Mouse (Mus musculus): ENCODE measurements around the gene Entpd3. TPM values are rescaled to one million over a fixed set of nuclear protein-coding genes. Genes with fewer than 3 reads are reported as not detected.
"Not testable (repeated sequence)": the region's sequence is repeated elsewhere in the genome, so short reads cannot be mapped to it uniquely, and the experiment has no call there.

The Entpd3 gene
- polyA plus RNA-seq, 1 experiment from 2014 or later = not detected

DNA sequence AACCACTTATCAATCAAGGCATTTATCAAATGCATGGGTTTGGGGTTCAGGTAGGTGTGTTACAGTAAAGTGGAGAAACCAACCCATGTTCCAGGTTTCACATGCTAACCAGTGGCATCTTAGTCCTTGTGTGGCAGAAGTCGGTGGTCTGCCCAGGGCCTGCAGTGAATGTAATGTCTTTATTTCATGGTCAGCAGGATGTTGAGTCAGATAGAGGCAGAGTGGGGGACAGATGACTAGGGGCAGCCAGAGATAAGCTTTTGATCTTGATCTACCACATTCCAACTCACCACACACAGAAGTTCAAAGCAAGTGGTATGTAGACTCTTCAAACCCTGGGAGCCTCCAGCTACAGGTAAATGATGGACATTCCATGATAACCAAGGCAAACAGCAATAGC, 18.5 kb upstream of the Entpd3 start:
- Histone ChIP-seq H3K27ac (replicated peaks in 1 of 2; ENCODE audit: control insufficient read depth in 1 of 2, insufficient read depth in 1 of 2, low read depth in 2 of 2, low read length in 2 of 2) (no peak overlapping the region), H3K9ac (ENCODE audit: low read length) (no peak overlapping the region), H3K4me1 (ENCODE audit: control insufficient read depth in 2 of 2, insufficient read depth in 2 of 2, low read length in 2 of 2) (no peaks in the 10 kb centered on the region), H3K36me3 (ENCODE audit: control insufficient read depth, insufficient read depth, low read length) (no peaks in the 10 kb centered on the region), H3K9me3 (ENCODE audit: control insufficient read depth, low read length) (no peaks in the 10 kb centered on the region), H3K4me2 (ENCODE audit: low read length) (no peak overlapping the region), H3K4me3 (ENCODE audit: control insufficient read depth in 1 of 2, insufficient read depth in 1 of 2, low read depth in 1 of 2, low read length in 2 of 2) (no peak overlapping the region), H3K27me3 (ENCODE audit: control insufficient read depth, insufficient read depth, low read length) (no peaks in the 10 kb centered on the region)
- no peak for ATAC-seq (ENCODE audit: insufficient number of reproducible peaks, insufficient read depth, low FRiP score, low read depth)
- 88% methylated on average over 1 of the region's 1 CpGs for WGBS

DNA sequence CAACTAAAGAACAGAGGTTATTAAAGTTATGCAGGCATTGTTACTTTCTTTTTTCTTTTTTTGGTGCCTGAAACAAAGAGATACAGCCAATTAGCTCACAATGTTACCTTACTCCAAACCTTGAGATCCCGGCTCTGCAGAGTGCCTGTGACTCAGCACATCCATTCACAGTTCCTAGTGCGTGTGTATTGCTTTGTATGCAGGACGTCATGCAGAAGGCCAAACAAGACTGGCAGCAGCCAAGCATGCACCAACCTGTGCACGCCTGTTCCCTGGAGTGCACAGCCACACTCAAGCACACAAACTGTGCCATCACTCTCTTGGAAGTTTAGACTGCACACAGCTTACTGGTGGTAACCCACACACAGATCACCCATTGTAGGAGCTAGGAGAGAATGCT, 12.3 kb upstream of the Entpd3 start:
- no peaks in the 10 kb centered on the region for H3K27me3 ChIP-seq (ENCODE audit: control insufficient read depth, insufficient read depth, low read length)
- no peak overlapping the region for H3K27ac ChIP-seq (replicated peaks in 1 of 2; ENCODE audit: control insufficient read depth in 1 of 2, insufficient read depth in 1 of 2, low read depth in 2 of 2, low read length in 2 of 2)
- H3K4me1 ChIP-seq (ENCODE audit: control insufficient read depth in 2 of 2, insufficient read depth in 2 of 2, low read length in 2 of 2) = no peaks in the 10 kb centered on the region
- no peaks in the 10 kb centered on the region for H3K36me3 ChIP-seq (ENCODE audit: control insufficient read depth, insufficient read depth, low read length)
- WGBS = 62% methylated on average over 4 of the region's 4 CpGs
- ATAC-seq (ENCODE audit: insufficient number of reproducible peaks, insufficient read depth, low FRiP score, low read depth) = no peak
- H3K4me2 ChIP-seq (ENCODE audit: low read length) = no peak overlapping the region
- no peak overlapping the region for H3K9ac ChIP-seq (ENCODE audit: low read length)
- no peak overlapping the region for H3K4me3 ChIP-seq (ENCODE audit: control insufficient read depth in 1 of 2, insufficient read depth in 1 of 2, low read depth in 1 of 2, low read length in 2 of 2)
- H3K9me3 ChIP-seq (ENCODE audit: control insufficient read depth, low read length) = no peaks in the 10 kb centered on the region

DNA sequence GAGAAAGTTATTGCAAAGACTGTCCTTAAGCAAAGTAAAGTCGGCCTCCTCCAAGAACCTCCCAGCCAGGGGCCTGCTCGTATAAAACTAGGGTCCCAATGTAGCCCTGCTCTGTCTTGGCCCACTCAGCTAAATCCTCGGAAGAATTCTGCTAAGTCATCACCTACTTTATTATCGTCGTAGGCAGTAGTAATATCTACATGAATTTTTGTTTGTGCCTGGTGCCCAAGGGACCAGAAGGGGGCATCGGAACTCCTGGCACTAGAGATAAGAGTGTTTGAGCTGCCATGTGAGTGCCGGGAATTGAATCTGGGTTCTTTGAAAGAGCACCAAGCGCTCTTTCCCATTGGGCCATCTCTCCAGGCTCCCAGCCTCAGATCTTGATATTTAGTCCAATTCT, 11.7 kb upstream of the Entpd3 start:
- H3K27me3 ChIP-seq (ENCODE audit: control insufficient read depth, insufficient read depth, low read length) = no peaks in the 10 kb centered on the region
- no peaks in the 10 kb centered on the region for H3K4me1 ChIP-seq (ENCODE audit: control insufficient read depth in 2 of 2, insufficient read depth in 2 of 2, low read length in 2 of 2)
- H3K27ac ChIP-seq (replicated peaks in 1 of 2; ENCODE audit: control insufficient read depth in 1 of 2, insufficient read depth in 1 of 2, low read depth in 2 of 2, low read length in 2 of 2) = no peak overlapping the region
- no peaks in the 10 kb centered on the region for H3K36me3 ChIP-seq (ENCODE audit: control insufficient read depth, insufficient read depth, low read length)
- no peak overlapping the region for H3K4me3 ChIP-seq (ENCODE audit: control insufficient read depth in 1 of 2, insufficient read depth in 1 of 2, low read depth in 1 of 2, low read length in 2 of 2)
- H3K4me2 ChIP-seq (ENCODE audit: low read length) = no peak overlapping the region
- ATAC-seq (ENCODE audit: insufficient number of reproducible peaks, insufficient read depth, low FRiP score, low read depth) = no peak
- no peaks in the 10 kb centered on the region for H3K9me3 ChIP-seq (ENCODE audit: control insufficient read depth, low read length)
- no peak overlapping the region for H3K9ac ChIP-seq (ENCODE audit: low read length)
- WGBS = 85% methylated on average over 8 of the region's 8 CpGs

DNA sequence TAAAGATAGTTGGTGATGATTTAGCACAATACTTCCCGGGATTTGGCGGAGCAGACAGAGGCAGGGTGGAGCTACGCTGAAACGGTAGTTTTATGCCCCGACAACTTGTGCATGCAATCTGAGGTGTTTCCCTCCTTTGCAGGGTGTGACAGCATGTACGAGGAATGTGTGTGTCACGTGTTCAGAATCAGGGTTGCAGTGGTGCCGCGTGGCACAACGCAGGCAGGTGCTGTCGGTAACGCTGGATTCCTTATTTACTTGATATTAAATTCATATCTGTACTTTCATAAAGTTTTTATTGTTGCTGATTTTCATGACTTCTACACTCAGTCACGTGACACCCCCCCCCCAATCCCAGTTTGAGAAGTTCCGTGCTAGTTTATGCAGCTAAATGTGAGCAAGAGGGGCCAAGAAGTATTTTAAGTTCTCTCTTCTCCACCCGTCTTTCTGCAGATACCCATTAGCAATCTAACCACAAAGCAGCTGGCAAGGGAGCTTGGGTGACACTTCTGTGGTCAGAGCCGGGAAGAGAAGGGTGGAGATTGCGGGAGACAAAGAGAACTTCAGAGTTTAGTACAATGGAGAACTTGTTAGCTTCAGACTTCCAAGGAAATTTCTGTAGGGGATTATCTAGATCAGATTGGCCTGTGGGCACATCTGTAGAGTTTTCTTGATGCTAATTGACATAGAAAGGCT, 10.7 kb upstream of the Entpd3 start:
- Histone ChIP-seq H3K36me3 (ENCODE audit: control insufficient read depth, insufficient read depth, low read length) (no peaks in the 10 kb centered on the region), H3K27ac (replicated peaks in 1 of 2; ENCODE audit: control insufficient read depth in 1 of 2, insufficient read depth in 1 of 2, low read depth in 2 of 2, low read length in 2 of 2) (no peak overlapping the region), H3K9me3 (ENCODE audit: control insufficient read depth, low read length) (no peaks in the 10 kb centered on the region), H3K9ac (ENCODE audit: low read length) (no peak overlapping the region), H3K4me1 (ENCODE audit: control insufficient read depth in 2 of 2, insufficient read depth in 2 of 2, low read length in 2 of 2) (no peaks in the 10 kb centered on the region), H3K4me2 (ENCODE audit: low read length) (no peak overlapping the region), H3K4me3 (ENCODE audit: control insufficient read depth in 1 of 2, insufficient read depth in 1 of 2, low read depth in 1 of 2, low read length in 2 of 2) (no peak overlapping the region), H3K27me3 (ENCODE audit: control insufficient read depth, insufficient read depth, low read length) (no peaks in the 10 kb centered on the region)
- WGBS = 79% methylated on average over 17 of the region's 17 CpGs
- ATAC-seq (ENCODE audit: insufficient number of reproducible peaks, insufficient read depth, low FRiP score, low read depth) = no peak

DNA sequence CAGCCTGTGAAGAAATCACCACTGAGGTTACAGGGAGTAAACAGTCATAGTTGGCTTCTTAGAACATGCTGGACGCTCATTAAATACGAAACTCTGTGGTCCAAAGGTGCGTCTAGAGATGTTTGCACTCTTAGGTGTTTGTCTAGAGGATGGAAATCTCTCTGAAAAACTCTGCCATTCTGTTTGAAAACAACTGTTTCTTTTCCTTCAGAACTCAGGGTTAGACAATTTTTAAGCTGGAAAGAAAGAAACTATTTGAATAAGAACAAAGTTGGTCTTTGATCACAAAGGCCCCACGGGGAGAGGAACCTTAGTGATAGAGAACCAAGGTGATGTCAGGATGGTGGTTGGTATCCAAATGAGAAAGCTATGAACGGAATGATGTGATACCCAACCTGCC, 9.1 kb upstream of the Entpd3 start:
- ATAC-seq (ENCODE audit: insufficient number of reproducible peaks, insufficient read depth, low FRiP score, low read depth) = no peak
- H3K4me3 ChIP-seq (ENCODE audit: control insufficient read depth in 1 of 2, insufficient read depth in 1 of 2, low read depth in 1 of 2, low read length in 2 of 2) = no peak overlapping the region
- no peaks in the 10 kb centered on the region for H3K27me3 ChIP-seq (ENCODE audit: control insufficient read depth, insufficient read depth, low read length)
- H3K4me2 ChIP-seq (ENCODE audit: low read length) = no peak overlapping the region
- H3K9ac ChIP-seq (ENCODE audit: low read length) = no peak overlapping the region
- H3K4me1 ChIP-seq (ENCODE audit: control insufficient read depth in 2 of 2, insufficient read depth in 2 of 2, low read length in 2 of 2) = no peaks in the 10 kb centered on the region
- no peaks in the 10 kb centered on the region for H3K36me3 ChIP-seq (ENCODE audit: control insufficient read depth, insufficient read depth, low read length)
- H3K27ac ChIP-seq (replicated peaks in 1 of 2; ENCODE audit: control insufficient read depth in 1 of 2, insufficient read depth in 1 of 2, low read depth in 2 of 2, low read length in 2 of 2) = no peak overlapping the region
- WGBS = 85% methylated on average over 5 of the region's 5 CpGs
- H3K9me3 ChIP-seq (ENCODE audit: control insufficient read depth, low read length) = no peaks in the 10 kb centered on the region

DNA sequence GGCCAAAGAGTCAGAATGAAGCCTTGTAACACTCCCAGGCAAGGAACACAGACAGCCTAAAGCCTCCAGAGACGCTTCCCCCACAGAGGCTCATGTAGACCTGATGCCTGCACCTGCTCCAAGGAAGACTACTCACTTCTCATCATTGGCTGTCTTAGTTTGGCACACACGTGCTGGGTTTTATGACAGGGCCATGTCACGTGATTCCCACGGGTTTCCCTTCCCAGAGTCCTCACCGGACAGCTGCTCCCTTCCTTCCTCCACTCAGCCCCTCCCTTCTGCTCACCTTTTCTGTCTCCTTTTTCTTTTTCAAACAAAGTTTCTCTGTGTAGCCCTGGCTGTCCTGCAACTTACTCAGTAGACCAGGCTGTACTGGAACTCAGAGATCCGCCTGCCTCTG, 7.6 kb upstream of the Entpd3 start:
- Histone ChIP-seq H3K4me2 (ENCODE audit: low read length) (no peak overlapping the region), H3K36me3 (ENCODE audit: control insufficient read depth, insufficient read depth, low read length) (no peaks in the 10 kb centered on the region), H3K27ac (replicated peaks in 1 of 2; ENCODE audit: control insufficient read depth in 1 of 2, insufficient read depth in 1 of 2, low read depth in 2 of 2, low read length in 2 of 2) (no peak overlapping the region), H3K4me1 (ENCODE audit: control insufficient read depth in 2 of 2, insufficient read depth in 2 of 2, low read length in 2 of 2) (no peaks in the 10 kb centered on the region), H3K9ac (ENCODE audit: low read length) (no peak overlapping the region), H3K27me3 (ENCODE audit: control insufficient read depth, insufficient read depth, low read length) (no peaks in the 10 kb centered on the region), H3K4me3 (ENCODE audit: control insufficient read depth in 1 of 2, insufficient read depth in 1 of 2, low read depth in 1 of 2, low read length in 2 of 2) (no peak overlapping the region), H3K9me3 (ENCODE audit: control insufficient read depth, low read length) (no peaks in the 10 kb centered on the region)
- ATAC-seq (ENCODE audit: insufficient number of reproducible peaks, insufficient read depth, low FRiP score, low read depth) = no peak
- 81% methylated on average over 6 of the region's 6 CpGs for WGBS

DNA sequence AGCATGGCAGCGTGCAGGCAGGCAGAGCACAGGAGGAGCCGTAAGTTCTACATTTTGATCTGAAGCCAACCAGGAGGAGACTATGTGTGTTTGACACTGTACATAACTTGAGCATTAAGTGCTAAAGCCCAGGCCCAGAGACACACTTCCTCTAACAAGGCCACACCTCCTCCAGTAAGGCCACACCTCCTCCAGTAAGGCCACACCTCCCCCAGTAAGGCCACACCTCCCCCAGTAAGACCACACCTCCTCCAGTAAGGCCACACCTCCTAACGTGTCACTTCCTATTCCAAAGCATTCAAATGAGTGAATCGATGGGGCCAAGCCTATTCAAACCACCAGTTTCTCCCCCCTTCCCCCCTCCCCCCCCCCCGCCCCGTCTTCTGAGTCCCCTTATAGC, 6.9 kb upstream of the Entpd3 start:
- no peak overlapping the region for H3K27ac ChIP-seq (replicated peaks in 1 of 2; ENCODE audit: control insufficient read depth in 1 of 2, insufficient read depth in 1 of 2, low read depth in 2 of 2, low read length in 2 of 2)
- no peaks in the 10 kb centered on the region for H3K36me3 ChIP-seq (ENCODE audit: control insufficient read depth, insufficient read depth, low read length)
- no peak for ATAC-seq (ENCODE audit: insufficient number of reproducible peaks, insufficient read depth, low FRiP score, low read depth)

DNA sequence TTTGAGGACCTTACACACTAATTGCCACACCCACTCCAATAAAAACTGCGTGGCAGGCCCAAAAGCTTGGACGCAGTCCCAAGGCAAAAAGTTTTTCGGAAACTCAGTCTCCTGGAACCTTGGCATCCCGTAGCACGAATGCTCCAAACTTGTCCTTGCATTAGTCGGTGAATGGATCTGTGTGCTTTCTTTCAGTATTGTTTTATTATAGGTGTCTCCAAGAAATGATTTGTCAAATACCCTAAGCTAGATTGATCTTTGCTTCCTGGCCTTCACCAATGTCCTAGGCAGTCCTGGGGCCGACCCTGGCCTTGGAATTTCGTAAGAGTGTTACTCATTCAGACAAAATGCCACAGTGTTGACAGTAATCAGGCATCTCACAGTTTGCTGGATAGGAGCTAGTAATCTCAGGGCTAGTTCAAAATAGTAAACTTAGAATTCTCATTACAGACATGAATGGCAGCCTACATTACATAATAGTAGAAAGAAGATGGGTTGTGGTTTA, 6.1 kb upstream of the Entpd3 start:
- not testable (repeated sequence) for H3K4me1 ChIP-seq (ENCODE audit: control insufficient read depth in 2 of 2, insufficient read depth in 2 of 2, low read length in 2 of 2); H3K27ac ChIP-seq (replicated peaks in 1 of 2; ENCODE audit: control insufficient read depth in 1 of 2, insufficient read depth in 1 of 2, low read depth in 2 of 2, low read length in 2 of 2)
- WGBS = 92% methylated on average over 8 of the region's 8 CpGs

More for the DNA sequence above, 6.9 kb upstream of the Entpd3 start:
- Histone ChIP-seq H3K4me3 (ENCODE audit: control insufficient read depth in 1 of 2, insufficient read depth in 1 of 2, low read depth in 1 of 2, low read length in 2 of 2) (no peak overlapping the region), H3K4me1 (ENCODE audit: control insufficient read depth in 2 of 2, insufficient read depth in 2 of 2, low read length in 2 of 2) (no peaks in the 10 kb centered on the region), H3K27me3 (ENCODE audit: control insufficient read depth, insufficient read depth, low read length) (no peaks in the 10 kb centered on the region), H3K9me3 (ENCODE audit: control insufficient read depth, low read length) (no peaks in the 10 kb centered on the region), H3K9ac (ENCODE audit: low read length) (no peak overlapping the region), H3K4me2 (ENCODE audit: low read length) (no peak overlapping the region)
- WGBS = 82% methylated on average over 6 of the region's 6 CpGs

More for the DNA sequence above, 6.1 kb upstream of the Entpd3 start:
- H3K36me3 ChIP-seq (ENCODE audit: control insufficient read depth, insufficient read depth, low read length); H3K27me3 ChIP-seq (ENCODE audit: control insufficient read depth, insufficient read depth, low read length); H3K9me3 ChIP-seq (ENCODE audit: control insufficient read depth, low read length); ATAC-seq (ENCODE audit: insufficient number of reproducible peaks, insufficient read depth, low FRiP score, low read depth); H3K4me2 ChIP-seq (ENCODE audit: low read length); H3K9ac ChIP-seq (ENCODE audit: low read length); H3K4me3 ChIP-seq (ENCODE audit: control insufficient read depth in 1 of 2, insufficient read depth in 1 of 2, low read depth in 1 of 2, low read length in 2 of 2): not testable (repeated sequence)

Data from heart, embryonic 14.5 days (tissue).